Mouse (Mus musculus): Measurements from ENCODE around the gene Olfr222.
"Not testable (repeated sequence)": the region's sequence is repeated elsewhere in the genome, so short reads cannot be mapped to it uniquely, and the experiment has no call there.

Olfr222 gene

DNA sequence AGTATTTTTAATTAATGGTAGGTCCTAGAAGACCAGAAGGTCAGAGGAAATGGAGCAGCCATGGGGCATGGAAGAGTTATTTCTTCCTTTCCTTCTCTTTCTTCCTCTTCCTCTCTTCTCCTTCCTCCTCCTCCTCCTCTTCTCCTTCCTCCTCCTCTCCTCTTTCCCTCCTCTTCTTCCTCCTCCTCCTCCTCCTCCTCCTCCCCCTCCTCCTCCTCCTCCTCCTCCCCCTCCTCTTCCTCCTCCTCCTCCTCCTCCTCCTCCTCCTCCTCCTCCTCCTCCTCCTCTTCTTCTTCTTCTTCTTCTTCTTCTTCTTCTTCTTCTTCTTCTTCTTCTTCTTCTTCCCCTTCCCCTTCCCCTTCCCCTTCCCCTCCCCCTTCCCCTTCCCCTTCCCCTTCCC, at the start of gene Olfr222:
Gene Olfr222 (minus strand): TSS at position 101 of the 400 bp plus-strand sequence.
- not testable (repeated sequence) for DNase-seq

DNA sequence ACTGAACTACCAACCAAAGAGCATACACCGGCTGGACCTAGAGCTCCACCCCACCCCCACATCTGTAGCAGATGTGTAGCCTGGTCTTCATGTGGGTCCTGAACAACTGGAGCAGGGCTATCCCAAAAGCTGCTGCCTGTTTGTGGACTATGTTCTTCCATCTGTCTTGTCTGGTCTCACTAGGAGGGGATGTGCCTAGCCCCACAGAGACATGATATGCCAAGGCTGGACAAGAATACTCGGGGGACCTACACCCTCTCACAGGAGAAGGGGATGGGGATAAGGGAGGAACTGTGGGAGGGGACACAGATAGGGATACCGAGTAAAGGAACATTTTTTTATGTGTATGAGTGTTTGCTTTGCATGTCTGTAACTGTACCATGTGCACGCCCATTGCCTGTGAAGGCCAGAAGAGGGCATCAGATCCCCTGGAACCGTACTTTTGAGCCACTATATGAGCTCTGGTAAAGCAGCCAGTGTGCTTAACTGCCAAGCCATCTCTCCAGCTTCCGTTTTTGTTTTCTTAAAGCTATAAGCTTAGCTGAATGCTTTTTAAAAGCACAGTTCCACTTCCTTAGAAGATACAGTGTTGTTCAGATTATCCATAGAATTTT, 48.1 kb upstream of the Olfr222 start:
- peak; percentile 70 to 79 for DNase-seq

DNA sequence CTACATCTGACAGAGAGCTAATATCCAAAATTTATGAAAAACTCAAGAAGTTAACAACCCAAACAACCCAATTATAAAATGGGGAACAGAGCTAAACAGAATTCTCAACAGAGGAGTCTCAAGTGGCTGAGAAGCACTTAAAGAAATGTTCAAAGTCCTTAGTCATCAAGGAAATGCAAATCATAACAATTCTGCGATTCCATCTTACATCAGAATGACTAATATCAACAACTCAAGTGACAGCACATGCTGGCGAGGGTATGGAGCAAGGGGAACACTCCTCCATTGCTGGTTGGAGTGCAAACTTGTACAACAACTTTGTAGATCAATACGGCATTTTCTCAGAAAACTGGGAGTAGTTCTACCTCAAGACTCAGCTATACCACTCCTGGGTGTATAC, 46.2 kb upstream of the Olfr222 start:
- no peak for DNase-seq

DNA sequence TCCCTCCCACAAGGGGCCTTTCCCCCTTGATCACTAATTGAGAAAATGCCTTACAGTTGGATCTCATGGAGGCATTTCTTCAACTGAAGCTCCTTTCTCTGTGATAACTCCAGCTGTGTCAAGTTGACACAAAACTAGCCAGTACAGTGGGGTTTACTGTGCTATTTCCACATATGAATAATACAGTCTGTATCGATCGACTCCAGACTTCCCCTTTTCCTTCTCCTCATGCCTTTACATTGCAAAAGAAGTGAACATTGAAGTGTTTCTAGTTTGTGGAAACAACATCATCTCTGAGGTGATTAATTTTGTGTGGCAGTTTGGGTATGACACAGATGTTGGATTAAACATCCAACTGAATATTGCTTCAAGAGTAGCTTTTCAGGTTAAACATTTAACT, 41.0 kb upstream of the Olfr222 start:
- DNase-seq, result not testable (repeated sequence)

DNA sequence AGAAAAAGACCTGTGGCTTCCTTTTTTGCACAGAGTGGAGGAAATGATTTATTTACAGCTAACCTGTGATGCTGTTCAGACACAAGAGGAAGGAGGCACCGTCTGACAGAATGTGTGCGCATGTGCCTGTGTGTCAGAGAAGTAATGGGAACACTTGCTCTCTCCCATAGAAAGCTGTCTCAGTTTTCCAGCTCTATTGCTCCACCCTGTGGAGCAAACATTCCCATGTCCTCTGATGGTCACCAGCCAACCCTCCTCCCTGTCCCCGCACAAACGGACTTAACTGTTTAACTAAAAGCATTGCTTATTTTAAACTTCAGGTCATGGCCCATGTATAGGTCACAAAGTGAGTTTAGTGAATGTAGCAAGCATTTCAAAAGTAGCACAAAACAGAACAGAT, 38.1 kb upstream of the Olfr222 start:
- no peak for DNase-seq

DNA sequence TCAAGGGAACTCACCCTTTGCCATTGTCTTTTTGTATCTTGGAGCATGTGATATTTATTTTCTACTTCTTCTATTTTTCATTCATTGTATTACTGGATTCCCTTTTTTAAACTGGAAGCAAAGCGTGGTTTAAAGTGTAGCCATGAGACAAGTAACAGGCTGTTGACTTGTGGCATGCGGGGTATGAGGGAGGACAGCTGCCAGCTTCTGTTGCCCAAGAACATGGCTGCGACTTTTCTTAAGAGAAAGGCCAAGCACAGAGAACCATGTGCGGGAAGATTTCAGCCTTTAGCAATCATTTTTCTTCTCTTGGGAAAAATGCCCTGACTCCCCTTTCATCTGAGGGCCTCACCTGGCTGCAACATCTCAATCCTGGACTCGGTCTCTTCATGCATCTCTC, 35.6 kb upstream of the Olfr222 start:
- DNase-seq, result no peak

DNA sequence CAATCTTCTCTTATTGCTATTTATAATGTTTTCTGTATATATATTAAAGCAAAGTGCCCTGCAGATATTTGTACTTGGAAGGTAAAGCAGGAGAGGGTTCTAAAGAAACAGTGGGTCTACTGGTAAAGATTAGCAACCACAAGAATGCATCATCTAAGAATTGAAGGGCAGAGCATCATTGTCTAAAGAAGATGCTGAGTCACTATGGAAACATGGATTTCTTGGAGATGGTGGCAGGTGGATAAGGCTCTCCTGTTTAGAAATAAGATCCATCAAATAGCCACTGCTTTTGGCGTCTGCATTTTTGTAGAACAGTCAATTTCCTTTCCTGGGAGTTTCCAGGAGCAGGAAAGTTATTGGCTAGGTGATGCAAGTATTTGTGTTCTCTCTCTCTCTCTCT, 26.3 kb upstream of the Olfr222 start:
- DNase-seq, result no peak

DNA sequence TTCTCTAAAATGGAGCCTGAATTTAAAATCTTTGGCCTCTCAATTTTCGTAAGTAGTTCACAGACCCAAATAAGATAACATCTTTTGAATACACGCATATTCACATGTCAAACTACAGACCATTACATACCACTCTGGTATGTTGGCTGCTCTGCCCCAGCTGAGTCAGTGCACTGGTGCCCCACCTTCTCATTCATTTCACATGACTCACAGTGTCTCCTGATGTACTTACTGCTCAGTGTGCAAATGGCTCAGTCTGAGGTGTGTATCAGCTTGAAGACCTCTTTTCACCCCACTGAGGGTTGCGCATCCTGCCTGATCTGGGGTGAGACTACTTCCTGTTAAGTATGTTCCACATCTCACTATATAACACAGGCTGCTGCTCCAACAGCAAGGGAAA, 24.8 kb upstream of the Olfr222 start:
- DNase-seq, result no peak

DNA sequence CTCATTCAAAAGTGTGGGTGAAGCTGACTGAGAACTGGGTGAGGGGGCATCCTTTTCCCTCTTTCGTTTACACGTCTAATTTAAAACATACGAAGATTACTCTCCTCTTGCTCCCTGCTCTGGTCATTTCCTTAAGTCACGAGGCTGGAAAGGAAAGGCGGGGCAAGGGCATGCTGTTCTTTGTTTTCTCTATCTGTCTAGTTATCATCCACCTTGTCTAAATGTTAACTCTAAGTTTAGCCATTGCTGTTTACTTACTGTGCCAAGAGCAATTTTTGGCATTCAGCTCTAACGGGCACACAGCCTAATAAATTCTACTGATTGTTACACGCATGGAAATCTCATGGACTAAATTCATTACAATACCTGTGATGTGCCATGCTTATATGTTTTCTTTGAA, 23.2 kb upstream of the Olfr222 start:
- no peak for DNase-seq

DNA sequence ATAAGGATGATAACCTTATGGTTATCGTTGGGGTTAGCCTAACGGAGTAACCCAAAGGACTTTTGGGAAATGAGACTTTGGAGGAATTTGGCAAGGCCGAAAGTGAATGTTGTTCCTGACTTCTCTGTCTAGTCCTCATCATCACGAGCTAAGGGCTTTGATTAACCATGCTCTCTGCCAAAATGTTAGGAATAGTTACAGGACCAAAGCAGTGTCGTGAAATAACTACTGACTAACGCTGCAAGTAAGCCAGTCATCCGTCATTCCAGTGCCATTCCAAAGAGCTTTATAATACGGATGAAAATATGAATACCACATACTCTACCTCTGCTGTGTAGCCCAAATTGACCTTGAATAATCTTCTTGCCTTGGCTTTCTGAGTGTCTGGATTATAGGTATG, 20.9 kb upstream of the Olfr222 start:
- DNase-seq, result no peak

DNA sequence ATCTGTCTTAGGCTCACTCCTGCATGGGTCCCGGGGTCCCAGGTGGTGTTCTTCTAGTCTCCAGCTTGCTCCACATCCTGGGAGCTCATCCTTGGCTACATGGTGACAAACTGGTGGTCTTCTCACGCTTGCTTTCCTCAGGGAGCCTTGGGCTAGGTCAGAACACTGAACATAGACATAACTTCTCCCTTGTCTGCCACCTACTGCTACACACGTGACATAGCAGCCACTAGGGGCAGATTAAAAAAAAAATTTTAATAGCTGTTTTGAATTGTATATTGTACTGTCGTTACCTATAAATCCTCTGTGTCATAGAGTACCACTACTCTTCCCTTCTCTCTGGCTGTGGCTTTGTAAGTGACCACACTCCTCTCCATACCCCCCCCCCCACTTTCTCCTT, 20.1 kb upstream of the Olfr222 start:
- no peak for DNase-seq

DNA sequence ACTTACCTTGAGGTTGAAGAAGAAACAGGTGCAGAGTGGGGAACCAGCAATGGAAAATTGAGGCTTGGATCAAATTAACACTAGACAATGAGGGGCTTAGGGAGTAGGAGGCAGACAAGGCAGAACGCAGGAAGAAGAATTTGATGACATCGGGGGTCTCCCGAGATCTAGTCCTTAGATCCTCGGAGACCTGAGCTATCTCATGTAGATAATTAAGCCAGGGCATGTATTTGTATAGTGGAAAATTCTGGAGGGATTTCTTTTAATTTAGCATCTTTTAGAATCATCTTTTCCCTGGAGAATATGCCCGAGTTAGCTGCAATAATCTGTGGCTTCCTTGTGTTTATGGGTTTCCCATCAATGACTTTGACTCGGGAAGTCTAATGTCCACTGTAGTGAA, 17.2 kb upstream of the Olfr222 start, which contains the start of gene Olfr223:
Gene Olfr223 (minus strand): TSS at position 101 of the 400 bp plus-strand sequence.
- no peak for DNase-seq

DNA sequence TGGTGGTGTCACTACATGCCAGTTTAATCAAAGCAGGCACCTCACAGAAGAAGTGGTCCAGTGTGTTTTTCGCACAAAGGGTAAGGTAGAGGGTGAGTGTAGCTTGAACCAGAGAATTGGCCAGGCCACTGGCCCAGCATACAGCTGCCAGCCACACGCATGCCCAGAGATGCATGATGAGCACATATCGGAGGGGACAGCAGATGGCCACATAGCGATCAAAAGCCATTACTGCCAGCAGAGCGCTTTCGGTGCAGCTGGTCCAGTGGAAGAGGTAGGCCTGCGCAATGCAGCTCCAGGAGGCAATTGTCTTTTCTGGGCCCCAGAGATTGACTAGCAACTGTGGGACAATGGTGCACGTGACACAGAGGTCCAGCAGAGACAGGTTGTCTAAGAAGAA, 13.5 kb upstream of the Olfr222 start:
- DNase-seq, result no peak

DNA sequence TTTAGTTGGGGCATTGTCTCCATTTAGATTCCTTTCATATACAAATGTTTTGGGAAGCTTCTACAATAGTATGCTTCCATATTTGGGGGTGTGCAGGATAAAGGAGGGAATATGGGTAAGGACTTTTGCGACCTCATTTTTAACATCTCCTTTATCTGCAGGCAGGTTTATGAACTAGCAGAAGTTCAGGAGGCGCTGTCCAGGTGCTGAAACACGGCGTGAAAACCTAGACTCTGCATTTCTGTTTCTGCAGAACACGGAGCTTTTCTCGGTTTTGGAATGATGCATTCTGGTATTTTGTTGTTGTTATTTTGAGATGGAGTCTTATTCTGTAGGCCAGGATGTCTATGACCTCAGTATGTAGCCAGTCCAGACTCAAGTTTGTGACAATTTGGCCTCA, 8.5 kb upstream of the Olfr222 start:
- no peak for DNase-seq

DNA sequence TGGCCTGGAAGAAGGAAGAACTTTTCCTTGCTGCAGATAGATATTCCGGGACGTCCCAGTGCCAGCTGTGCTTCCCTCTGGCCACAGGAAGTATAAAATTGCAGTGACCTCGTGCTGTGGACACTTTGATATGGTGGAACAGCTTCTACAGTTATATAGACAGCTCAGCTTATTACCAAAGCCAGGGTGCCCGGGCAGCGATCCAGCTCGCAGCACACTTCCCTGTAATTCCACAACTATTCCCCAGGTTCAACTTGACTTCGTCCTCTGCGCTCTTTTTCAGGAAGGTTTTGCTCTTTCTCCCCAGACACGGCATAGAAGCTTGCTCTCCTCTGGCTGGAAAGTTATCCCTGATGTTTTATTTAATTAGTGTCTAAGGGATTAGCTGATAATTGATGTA, 309 bp downstream of the Olfr222 start:
- DNase-seq, result no peak

DNA sequence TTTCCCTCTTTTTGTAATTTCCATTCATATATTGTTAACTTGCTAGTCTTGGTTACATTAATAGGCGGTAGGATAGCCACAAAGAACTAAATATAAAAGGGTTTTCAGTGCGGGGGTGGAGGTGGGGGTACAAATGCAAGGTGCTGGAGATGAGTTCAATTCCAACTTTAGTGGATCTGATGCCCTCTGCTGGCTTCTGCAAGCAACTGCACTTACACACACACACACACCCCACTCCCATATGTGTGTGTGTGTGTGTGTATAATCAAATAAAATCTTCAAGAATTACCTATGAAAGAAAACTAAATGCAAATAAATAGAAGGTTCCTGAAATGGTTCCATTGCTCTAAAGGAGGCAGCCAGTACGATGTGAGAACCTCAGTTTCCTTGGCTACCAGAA, 6.7 kb downstream of the Olfr222 start:
- no peak for DNase-seq

DNA sequence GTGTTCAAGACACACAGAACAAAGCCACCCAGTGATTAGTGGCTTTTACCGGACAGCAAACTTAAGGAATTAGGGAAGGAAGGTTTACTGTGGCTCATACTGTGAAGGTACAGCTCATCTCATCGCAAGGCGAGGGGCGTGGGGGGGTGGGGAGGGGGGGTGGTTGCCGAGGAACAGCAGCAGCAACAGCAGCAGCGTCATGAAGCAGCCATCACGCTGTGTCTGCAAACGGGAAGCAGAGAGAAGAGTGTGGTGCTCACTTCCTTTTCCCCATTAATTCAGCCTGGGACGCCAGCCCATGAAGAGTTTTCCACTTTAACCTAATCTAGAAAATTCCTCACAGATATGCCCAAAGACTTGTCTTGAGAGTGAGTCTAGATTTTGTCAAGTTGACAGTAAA, 13.2 kb downstream of the Olfr222 start:
- no peak for DNase-seq

DNA sequence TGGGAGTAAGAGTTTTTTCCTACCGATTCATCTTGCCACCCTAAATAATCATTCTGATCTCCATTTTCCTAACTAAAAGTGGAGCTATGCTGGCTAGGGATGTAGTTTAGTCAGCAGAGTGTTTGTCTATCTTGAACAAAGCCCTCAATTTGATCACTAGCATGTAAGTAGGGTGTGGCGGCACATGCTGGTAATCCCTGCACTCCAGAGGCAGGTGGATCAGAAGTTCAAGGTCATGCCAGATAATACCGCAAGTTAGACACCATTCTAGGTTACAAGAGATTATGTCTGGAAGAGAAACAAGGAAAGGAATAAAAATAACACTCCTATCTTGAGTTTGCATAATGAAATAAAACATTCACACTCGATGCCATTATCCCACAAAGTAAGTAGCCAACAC, 13.7 kb downstream of the Olfr222 start:
- DNase-seq, result no peak

DNA sequence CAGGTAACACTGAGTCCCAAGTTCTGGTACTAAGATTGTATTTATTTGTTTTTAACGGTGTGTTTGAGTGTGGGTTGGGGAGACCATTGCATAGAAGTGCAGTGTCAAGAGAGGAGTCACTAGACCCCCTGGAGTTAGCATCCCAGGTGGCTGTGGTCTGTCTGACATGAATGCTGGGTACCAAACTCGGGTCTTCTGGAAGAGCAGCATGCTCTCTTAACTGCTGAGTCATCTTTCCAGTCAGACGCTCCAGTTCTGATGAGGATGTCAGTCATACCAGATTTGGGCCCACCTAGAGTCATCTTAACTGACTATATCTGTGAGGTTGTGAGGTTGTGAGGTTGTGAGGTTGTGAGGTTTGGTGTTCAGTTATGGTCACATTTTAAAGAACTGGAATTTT, 15.1 kb downstream of the Olfr222 start:
- DNase-seq, result no peak

DNA sequence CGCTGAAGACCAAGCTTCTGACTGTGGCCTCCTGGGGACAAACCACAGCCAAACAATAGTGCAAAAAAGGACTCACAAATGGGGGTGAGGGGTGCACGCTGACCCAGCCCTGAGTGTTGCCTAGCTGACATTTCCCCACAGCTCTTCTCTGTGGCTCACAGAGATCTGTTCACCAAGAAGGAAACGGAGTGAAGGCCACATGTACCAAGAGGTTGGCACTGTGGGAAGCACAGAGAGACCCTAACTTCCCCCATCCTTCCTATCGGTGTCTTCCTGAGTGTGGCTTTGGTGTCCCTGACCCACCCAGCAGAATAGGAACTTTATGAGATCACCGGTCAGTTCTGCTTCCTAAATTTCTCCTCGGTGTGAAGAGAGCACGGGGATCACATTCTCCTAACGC, 21.5 kb downstream of the Olfr222 start:
- DNase-seq, result no peak

DNA sequence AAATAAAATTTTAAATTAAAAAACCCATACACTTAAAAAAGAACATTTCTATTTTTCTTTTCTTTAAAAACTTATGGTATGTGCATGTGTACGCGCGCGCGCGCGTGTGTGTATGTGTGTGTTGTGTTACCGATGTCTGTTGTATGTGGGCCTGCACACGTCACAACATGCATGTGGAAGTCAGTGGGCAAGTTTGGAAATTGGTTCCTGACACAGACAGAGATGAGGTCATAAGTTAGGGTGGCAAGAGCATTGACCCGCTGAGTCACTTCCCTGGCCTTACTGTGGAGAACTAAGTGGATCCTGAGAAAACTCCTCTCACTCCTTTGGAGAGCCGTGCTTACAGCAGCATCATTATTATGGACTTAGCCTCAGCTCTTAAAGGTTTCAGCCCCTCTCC, 21.9 kb downstream of the Olfr222 start:
- DNase-seq, result no peak

DNA sequence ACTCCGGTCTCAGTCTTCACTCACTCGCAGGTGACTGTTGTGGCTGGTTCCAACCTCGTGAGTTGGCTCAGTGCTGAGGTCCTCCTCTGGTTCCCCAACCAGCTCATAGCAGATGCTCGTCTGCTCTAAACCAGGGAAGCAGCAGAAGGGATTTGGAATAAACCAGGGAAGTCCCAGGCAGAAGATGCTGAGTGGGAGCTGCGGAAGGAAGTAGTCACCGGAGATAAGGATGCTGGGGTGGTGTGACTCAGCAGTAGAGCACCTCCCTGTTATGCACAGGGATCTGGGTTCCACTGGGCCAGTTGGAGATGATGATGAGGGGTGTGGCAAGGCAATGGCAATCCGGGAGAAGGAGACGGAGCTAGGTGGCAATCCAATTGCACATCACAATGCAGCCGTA, 32.0 kb downstream of the Olfr222 start:
- no peak for DNase-seq

DNA sequence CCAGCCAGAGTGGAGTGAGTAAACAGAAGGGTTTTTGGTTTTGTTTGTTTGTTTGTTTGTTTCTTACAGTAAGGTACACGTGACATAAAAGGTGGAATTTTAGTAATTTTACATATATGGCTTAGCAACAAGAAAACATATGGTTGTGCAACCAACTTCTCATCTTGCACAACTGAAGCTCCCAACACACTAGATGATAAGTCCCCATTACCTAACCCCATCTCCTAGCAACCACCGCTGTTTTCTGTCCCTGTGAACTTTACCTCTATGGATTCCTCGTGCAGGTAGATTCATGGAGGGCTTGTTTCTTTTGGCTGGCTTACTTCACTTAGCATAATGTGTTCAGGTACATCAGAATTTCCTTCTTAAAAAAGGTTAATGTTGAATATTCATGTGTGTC, 32.7 kb downstream of the Olfr222 start:
- DNase-seq, result no peak

DNA sequence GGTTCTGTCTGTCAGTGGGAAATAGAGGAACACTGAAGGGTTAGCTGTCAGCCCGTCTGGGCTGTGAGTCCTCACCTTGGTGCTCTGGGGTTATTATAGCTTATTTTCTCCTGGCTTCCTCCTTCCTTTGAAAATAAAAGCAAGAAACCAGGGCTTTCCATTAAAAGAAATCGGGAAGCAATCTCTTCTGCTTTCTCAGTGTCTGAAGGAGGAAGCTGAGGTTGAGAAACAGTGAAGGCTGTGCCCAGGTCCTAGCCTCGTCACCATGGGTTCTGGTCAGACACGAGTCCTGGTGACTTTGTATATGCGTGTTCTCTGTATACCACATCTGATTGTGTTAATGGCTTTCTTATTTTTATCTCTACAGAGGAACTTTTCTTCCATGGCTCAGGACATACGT, 33.6 kb downstream of the Olfr222 start:
- DNase-seq, result no peak

DNA sequence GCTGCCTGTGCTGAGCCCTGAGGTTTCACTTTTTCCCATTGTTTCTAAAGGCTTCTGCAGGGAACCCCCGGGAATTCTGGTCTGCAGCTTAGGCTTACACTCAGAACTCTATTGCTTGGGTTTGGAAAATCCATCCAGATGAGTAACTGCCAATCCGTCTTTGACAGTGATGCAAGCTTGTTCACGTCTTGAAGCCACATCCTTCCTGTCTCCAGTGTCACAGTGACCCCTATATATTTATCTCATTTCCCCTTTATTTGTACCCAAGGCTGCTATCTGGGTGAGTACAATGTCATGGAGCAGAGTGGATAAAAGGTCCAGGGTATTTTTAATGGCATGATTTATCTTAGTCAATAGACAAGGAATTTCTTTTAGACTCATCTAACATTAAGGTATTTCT, 34.7 kb downstream of the Olfr222 start, which contains the start of gene Nlrp3:
Gene Nlrp3 (plus strand): TSS at position 245 of the 400 bp plus-strand sequence.
- no peak for DNase-seq

DNA sequence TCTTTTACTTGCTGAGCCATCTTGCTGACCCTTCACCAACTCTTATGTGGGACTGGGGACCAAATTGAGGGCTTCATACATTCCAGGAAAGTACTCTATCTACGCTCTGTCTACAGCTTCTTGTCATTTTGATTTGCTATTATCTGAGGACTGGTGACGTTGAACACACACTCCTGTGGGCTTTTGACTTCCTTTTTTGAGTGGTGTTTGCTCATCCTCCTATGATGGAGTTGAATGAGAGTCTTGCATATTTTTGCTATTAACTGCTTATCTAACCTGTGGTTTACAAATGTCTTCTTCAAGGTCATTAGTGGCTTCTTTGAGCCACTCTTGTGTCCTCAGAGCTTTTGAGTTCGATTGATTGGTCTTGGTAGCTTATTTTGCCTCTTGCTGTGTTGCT, 35.9 kb downstream of the Olfr222 start:
- no peak for DNase-seq

Data from thymus, postnatal 36 days (tissue).